Mouse (Mus musculus) stomach, embryonic 14.5 days (tissue): ENCODE results near the gene Txnrd3. TPM values are rescaled to one million over a fixed set of nuclear protein-coding genes. Genes with fewer than 3 reads are reported as not detected.

Experiments used
- polyA plus RNA-seq: library from polyadenylated mRNA; unstranded; fragments of >200 nt; fragmentation: Nextera tagmentation; extraction: Ambion mirVana; gene quantifications from 2 replicates; pipeline ENCODE4 v1.2.1, GENCODE M21; 2014

Gene Txnrd3
- polyA plus RNA-seq, 1 experiment from 2014 or later: 12.0 TPM

Other genes with a start within 250 kb of the Txnrd3 start
- gene Chchd6, start 48.3 kb upstream of the Txnrd3 start, polyA plus RNA-seq: 50.9 and 62.0 TPM in 2 replicates
- gene Vmn1r40, start 63.6 kb downstream of the Txnrd3 start, polyA plus RNA-seq: not detected in 2 replicates
- gene Vmn1r41, start 96.8 kb downstream of the Txnrd3 start, polyA plus RNA-seq: not detected in 2 replicates
- gene Vmn1r42, start 232.4 kb downstream of the Txnrd3 start, polyA plus RNA-seq: not detected in 2 replicates
- 0.04 TPM in 1 of 2 replicates, not detected in the other for gene Vmn1r43, start 232.4 kb downstream of the Txnrd3 start, polyA plus RNA-seq
- not detected in 2 replicates for gene Vmn1r44, start 239.7 kb downstream of the Txnrd3 start, polyA plus RNA-seq